Mouse (Mus musculus) 3T3-L1 (cell line): ENCODE results near the gene Klhl35.

Source experiments
- DNase-seq: peaks from one replicate; pipeline ENCODE4 v3.0.0-alpha.2; 2015; ENCODE audit warnings: low read depth, low spot score

Gene Klhl35

GRCm38 (mm10) chr7:99465811-99466210, at the start of gene Klhl35:
TSS of gene Klhl35 (plus strand) at chr7:99466004.
- DNase-seq: no peak

GRCm38 (mm10) chr7:99419311-99419710, 46.5 kb upstream of the Klhl35 start:
- no peak for DNase-seq

- no peak for DNase-seq
Observed at GRCm38 (mm10) chr7:99421006-99421405, 44.8 kb upstream of the Klhl35 start.

- no peak for DNase-seq
Observed at GRCm38 (mm10) chr7:99424538-99425155, 41.2 kb upstream of the Klhl35 start.

GRCm38 (mm10) chr7:99425706-99426105, 40.1 kb upstream of the Klhl35 start:
- DNase-seq: no peak

- no peak for DNase-seq
Observed at GRCm38 (mm10) chr7:99427031-99427430, 38.8 kb upstream of the Klhl35 start.

GRCm38 (mm10) chr7:99427987-99428386, 37.8 kb upstream of the Klhl35 start:
- no peak for DNase-seq

- DNase-seq: peak; percentile 66
Observed at GRCm38 (mm10) chr7:99428836-99429235, 37.0 kb upstream of the Klhl35 start.

- no peak for DNase-seq
Observed at GRCm38 (mm10) chr7:99429786-99430185, 36.0 kb upstream of the Klhl35 start.

GRCm38 (mm10) chr7:99430246-99430645, 35.6 kb upstream of the Klhl35 start:
- DNase-seq: no peak

- peak; percentile 48 for DNase-seq
Observed at GRCm38 (mm10) chr7:99432248-99432647, 33.6 kb upstream of the Klhl35 start.

GRCm38 (mm10) chr7:99432863-99433262, 32.9 kb upstream of the Klhl35 start:
- no peak for DNase-seq

GRCm38 (mm10) chr7:99434672-99435250, 31.0 kb upstream of the Klhl35 start:
- no peak for DNase-seq

- no peak for DNase-seq
Observed at GRCm38 (mm10) chr7:99436530-99436929, 29.3 kb upstream of the Klhl35 start.

GRCm38 (mm10) chr7:99438881-99439280, 26.9 kb upstream of the Klhl35 start:
- no peak for DNase-seq

- DNase-seq: peak; percentile 85
Observed at GRCm38 (mm10) chr7:99441534-99442072, 24.2 kb upstream of the Klhl35 start.

GRCm38 (mm10) chr7:99443164-99443563, 22.6 kb upstream of the Klhl35 start:
- no peak for DNase-seq

GRCm38 (mm10) chr7:99444012-99444411, 21.8 kb upstream of the Klhl35 start:
- DNase-seq: no peak

- DNase-seq: peak; percentile 20
Observed at GRCm38 (mm10) chr7:99445833-99446232, 20.0 kb upstream of the Klhl35 start.

GRCm38 (mm10) chr7:99447323-99447722, 18.5 kb upstream of the Klhl35 start:
- no peak for DNase-seq

GRCm38 (mm10) chr7:99448619-99449018, 17.2 kb upstream of the Klhl35 start:
- DNase-seq: no peak

- no peak for DNase-seq
Observed at GRCm38 (mm10) chr7:99449063-99449462, 16.7 kb upstream of the Klhl35 start.

- DNase-seq: no peak
Observed at GRCm38 (mm10) chr7:99449751-99450150, 16.1 kb upstream of the Klhl35 start.
